Mouse (Mus musculus) kidney, embryonic 16.5 days (tissue): ENCODE data around the gene Acacb. TPM values are rescaled to one million over a fixed set of nuclear protein-coding genes. Genes with fewer than 3 reads are reported as not detected.

Experiments
- ATAC-seq: fragments of 200-750 bp; cut with Nextera tagmentation; 2 replicates; pipeline ENCODE4 v1.8.0; 2017; ENCODE audit warnings: moderate TSS enrichment; ENCODE audit not compliant: low FRiP score, low TSS enrichment
- H3K27ac ChIP-seq: fragments of 300-500 bp; sonication (generic); 2 replicates; pipeline ENCODE4 v1.5.1; 2014; ENCODE audit warnings: low read length
- H3K27me3 ChIP-seq: fragments of 300-500 bp; sonication (generic); 2 replicates; pipeline ENCODE4 v1.6.1; 2014; ENCODE audit warnings: low read length, control low read depth, mixed read lengths; ENCODE audit not compliant: insufficient read depth
- H3K36me3 ChIP-seq: fragments of 300-500 bp; sonication (generic); 2 replicates; pipeline ENCODE4 v1.6.1; 2014; ENCODE audit warnings: low read length, control low read depth, mixed read lengths; ENCODE audit not compliant: insufficient read depth
- H3K4me1 ChIP-seq: fragments of 300-500 bp; sonication (generic); 2 replicates; pipeline ENCODE4 v1.6.1; 2014; ENCODE audit warnings: low read length, control low read depth, mixed read lengths; ENCODE audit not compliant: insufficient read depth
- H3K4me2 ChIP-seq: fragments of 300-500 bp; sonication (generic); replicated peaks from 2 replicates; pipeline ENCODE4 v1.6.1; 2014; ENCODE audit warnings: low read depth, low read length
- H3K4me3 ChIP-seq: fragments of 300-500 bp; sonication (generic); 2 replicates; pipeline ENCODE4 v1.5.1; 2014; ENCODE audit warnings: mild to moderate bottlenecking, low read length
- H3K9ac ChIP-seq: fragments of 300-500 bp; sonication (generic); replicated peaks from 2 replicates; pipeline ENCODE4 v1.6.1; 2014; ENCODE audit warnings: low read length
- H3K9me3 ChIP-seq: fragments of 300-500 bp; sonication (generic); 2 replicates; pipeline ENCODE4 v1.6.1; 2016; ENCODE audit warnings: low read length, control low read depth
- WGBS: fragments of 180-500 bp; shearing (Covaris S2); extraction: QIAGEN DNeasy Blood & Tissue Kit; methylation state at CpG from one replicate; pipeline ENCODE4 v1.1.7; 2014; 5-methylcytosine and 5-hydroxymethylcytosine counted together
- polyA plus RNA-seq: library from polyadenylated mRNA; unstranded; fragments of >200 nt; fragmentation: Nextera tagmentation; extraction: Ambion mirVana; gene quantifications from 2 replicates; pipeline ENCODE4 v1.2.1, GENCODE M21; 2015

The Acacb gene
- polyA plus RNA-seq: 4.7 and 5.7 TPM in 2 replicates

DNA sequence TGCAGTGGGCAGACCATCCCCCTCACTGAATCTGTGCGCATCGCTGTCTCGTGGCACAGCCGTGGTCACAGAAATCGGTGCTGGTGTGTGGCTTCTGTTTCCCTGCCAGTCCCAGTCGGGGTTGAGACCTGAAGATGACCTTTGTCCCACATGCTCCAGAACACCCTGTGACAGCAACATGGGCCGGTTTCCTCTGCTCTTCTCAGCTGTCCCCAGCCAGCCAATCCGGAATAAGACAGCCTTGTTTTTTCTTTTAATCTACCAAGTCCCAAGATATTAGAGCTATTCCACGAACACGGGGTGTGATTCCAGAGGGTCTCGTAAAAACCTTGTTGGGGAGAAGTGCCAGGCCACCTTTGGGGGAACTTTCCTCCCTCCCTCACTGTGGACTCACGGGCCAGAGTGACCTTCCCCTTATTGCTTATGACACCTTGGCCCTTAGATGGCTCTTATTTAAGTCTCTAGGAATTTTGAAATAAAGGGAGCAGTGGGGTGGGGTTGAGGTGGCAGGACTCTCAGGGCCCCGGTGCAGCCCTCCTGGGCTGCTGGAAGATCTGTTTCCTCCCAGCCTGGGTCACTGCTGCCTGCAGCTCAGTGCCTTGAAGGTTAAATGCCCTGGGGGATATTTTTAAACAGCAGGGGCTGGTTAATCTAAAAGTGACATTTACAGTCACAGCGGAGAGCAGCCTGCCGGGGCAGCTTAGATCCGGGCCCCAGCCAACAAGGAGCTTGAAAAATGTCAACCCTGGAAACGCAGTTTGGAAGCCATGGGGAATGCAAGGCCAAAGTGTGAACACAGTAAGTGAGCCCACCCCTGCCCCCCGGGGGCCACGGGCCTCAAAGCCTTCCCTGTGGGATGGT, at the start of gene Acacb:
Gene Acacb (plus strand): TSS at position 508 of the 861 bp plus-strand sequence.
- Histone ChIP-seq H3K27ac (peak within 1 kb of the TSS; percentile 13; the same call in 1 of the 2 replicates), H3K36me3 (no peaks in the 10 kb centered on the region), H3K9me3 (no peaks in the 10 kb centered on the region), H3K4me1 (peaks cover 7% of the 10 kb centered on the region), H3K4me3 (no peak within 1 kb of the TSS), H3K27me3 (no peaks in the 10 kb centered on the region), H3K9ac (0 out of 2 replicates have a peak within 1 kb of the TSS, but pooled peaks have one; percentile 7), H3K4me2 (no peak within 1 kb of the TSS)
- ATAC-seq: 0 out of 2 replicates have a peak, but pooled peaks have one; percentile 7
- WGBS: 37% methylated on average over 19 of the region's 19 CpGs

DNA sequence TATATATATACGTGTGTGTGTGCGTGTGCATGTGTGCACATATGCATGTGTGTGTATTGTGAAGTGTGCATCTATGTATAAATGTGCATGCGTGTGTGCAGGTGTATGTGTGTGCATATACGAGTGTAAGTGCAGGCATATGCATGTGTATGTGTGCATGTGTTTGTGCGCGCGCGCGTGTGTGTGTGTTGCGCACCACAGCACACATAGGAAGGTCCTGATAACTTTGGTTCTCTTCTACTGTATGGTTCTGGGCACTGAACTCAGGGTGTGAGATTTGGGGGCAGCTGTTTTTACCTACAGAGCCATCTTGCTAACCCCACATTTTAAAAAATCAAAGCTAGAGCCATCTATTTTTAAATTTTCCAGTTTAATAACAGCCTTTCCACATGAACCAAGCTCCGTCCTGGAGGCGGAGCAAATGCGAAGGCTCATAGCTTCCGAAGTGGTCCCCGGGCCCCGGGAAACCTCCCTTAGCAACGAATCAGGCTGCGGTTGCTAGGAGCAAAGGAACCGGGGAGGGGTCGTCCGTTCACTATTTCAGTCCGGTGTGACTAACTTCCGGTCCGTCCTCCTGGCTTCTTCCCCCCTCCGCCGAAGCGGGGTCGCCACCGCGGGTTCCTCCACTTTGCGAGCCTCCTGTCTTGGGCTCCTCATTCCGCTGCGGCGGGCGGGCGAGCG, 46.5 kb upstream of the Acacb start:
- H3K9ac ChIP-seq: peak overlapping the region; percentile 90
- ATAC-seq: peak; percentile 92
- H3K4me2 ChIP-seq: peak overlapping the region; percentile 83
- peaks cover 10% of the 10 kb centered on the region for H3K4me1 ChIP-seq
- 7% methylated on average over 37 of the region's 37 CpGs for WGBS
- H3K9me3 ChIP-seq: no peaks in the 10 kb centered on the region
- 0 out of 2 replicates have a peak, but pooled peaks cover 15% of the 10 kb centered on the region for H3K36me3 ChIP-seq
- H3K27me3 ChIP-seq: no peaks in the 10 kb centered on the region
- peak overlapping the region; percentile 49 for H3K27ac ChIP-seq
- H3K4me3 ChIP-seq: peak overlapping the region; percentile 75

DNA sequence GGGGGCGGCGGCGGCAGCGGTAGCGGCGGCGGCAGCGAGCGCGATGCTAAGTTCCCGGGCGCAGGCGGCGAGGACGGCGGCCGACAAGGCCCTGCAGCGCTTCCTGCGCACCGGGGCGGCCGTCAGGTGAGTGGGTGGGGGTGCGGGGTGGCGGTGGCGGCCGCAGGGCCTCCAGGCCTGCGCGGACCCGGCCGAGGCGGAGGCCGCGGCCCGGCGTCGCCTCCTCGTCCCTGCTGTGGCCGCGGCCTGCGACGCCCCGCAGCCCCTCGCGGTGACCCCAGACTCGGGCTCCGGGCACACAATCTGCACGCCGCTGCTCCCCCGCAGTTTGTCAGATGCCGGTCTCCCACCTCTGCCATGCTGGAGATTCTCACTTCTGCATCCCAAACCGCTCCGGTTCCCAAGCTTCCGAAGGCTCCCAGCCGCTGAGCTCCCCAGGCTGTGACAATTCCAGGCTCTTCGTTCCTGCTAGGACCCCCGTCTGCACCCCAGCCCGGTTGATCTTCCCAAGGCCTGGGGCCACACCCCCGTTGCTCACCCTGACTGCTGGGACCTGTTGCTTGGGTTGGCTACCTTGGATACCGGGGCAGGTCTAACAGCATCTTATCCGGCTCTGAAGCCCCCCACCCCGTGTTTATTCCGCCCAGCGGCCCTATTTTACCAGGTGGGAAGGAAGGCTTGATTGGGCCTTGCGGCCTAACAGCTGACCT, 45.8 kb upstream of the Acacb start:
- Histone ChIP-seq H3K9ac (peak overlapping the region; percentile 90), H3K27me3 (no peaks in the 10 kb centered on the region), H3K4me3 (peak overlapping the region; percentile 75), H3K27ac (peak overlapping the region; percentile 49), H3K9me3 (no peaks in the 10 kb centered on the region), H3K36me3 (0 out of 2 replicates have a peak, but pooled peaks cover 15% of the 10 kb centered on the region), H3K4me1 (peaks cover 10% of the 10 kb centered on the region), H3K4me2 (peak overlapping the region; percentile 83)
- 1% methylated on average over 58 of the region's 64 CpGs for WGBS
- peak; percentile 70; the same call in 1 of the 2 replicates for ATAC-seq

DNA sequence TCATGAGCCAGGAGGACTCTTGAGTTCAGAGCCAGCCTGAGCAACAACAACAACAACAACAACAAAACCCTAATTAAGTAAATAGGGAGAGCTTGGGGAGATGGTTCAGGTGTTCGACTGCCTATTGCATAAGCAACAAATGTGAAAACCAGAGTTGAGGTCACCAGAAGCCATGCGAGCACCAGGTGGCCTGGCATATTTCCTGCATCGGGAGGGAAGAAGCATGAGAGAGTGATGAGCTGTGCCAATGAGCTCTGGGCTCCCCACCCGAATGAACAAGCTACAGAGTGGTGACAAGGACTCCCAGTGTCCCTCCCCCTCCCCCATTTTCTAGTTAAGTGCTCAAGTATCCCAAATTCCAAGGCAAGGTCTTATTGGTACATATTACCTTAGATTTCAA, 44.5 kb upstream of the Acacb start:
- H3K27ac ChIP-seq: no peak overlapping the region
- H3K27me3 ChIP-seq: no peaks in the 10 kb centered on the region
- H3K4me1 ChIP-seq: peaks cover 10% of the 10 kb centered on the region
- H3K9me3 ChIP-seq: no peaks in the 10 kb centered on the region
- H3K4me2 ChIP-seq: no peak overlapping the region
- no peak overlapping the region for H3K4me3 ChIP-seq
- ATAC-seq: no peak
- peaks cover 28% of the 10 kb centered on the region for H3K36me3 ChIP-seq
- WGBS: 94% methylated on average over 4 of the region's 4 CpGs
- H3K9ac ChIP-seq: no peak overlapping the region

DNA sequence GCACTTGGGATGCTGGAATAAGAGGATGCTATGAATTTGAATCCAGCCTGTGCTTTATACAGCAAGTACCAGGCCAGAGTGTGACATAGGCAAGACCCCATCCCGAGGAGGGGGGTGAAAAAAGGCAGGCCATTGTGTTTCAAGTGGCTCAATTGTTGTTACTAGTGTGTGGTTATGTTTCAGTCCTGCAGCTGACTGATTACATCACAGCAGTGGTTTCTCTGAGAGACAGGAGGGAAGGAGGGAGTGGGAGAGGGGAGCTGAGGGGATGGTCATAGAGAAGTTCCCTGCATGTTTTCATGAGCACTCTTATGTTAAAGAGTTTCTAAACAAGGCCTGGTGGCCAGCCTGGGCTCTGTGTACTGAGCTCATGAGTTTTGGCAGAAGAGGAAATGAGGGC, 43.5 kb upstream of the Acacb start:
- 81% methylated on average over 1 of the region's 1 CpGs for WGBS
- ATAC-seq: no peak

DNA sequence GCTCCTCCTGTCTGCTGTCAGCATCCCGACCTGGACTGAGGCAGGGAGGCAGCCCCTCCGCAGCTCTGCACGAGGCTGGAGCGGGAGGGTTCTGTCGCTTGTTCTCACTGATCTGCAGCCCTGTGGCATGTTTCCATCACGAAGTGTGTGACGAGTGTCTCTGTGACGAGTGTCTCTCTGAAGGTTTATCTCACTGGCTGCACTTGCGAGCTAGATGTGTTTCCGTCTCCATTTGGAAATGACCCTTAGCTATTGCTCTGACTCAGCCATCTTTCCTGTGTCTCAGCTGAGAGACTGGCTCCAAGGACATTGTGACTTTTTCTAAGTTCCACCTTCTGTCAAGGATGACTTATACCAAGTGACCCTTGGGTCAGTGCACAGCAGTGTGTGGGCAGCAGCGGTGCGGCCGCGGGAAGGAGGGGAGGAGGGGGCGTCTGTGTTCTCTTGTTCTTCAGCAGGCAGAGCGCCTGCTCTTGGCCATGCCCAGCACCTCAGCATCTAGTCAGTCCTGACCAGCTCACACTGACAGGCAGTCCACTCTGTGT, 39.9 kb upstream of the Acacb start:
- no peak overlapping the region for H3K9ac ChIP-seq
- WGBS: 52% methylated on average over 16 of the region's 16 CpGs
- 0 out of 2 replicates have a peak, but pooled peaks have one; percentile 12 for ATAC-seq
- H3K36me3 ChIP-seq: peaks cover 65% of the 10 kb centered on the region
- no peak overlapping the region for H3K27ac ChIP-seq
- H3K4me3 ChIP-seq: no peak overlapping the region
- H3K4me1 ChIP-seq: no peaks in the 10 kb centered on the region
- no peak overlapping the region for H3K4me2 ChIP-seq
- no peaks in the 10 kb centered on the region for H3K9me3 ChIP-seq
- H3K27me3 ChIP-seq: no peaks in the 10 kb centered on the region

More for the DNA sequence above, 43.5 kb upstream of the Acacb start:
- Histone ChIP-seq H3K36me3 (peaks cover 31% of the 10 kb centered on the region), H3K9me3 (no peaks in the 10 kb centered on the region), H3K4me1 (peaks cover 10% of the 10 kb centered on the region), H3K4me2 (no peak overlapping the region), H3K4me3 (no peak overlapping the region), H3K27me3 (no peaks in the 10 kb centered on the region), H3K9ac (no peak overlapping the region), H3K27ac (no peak overlapping the region)

DNA sequence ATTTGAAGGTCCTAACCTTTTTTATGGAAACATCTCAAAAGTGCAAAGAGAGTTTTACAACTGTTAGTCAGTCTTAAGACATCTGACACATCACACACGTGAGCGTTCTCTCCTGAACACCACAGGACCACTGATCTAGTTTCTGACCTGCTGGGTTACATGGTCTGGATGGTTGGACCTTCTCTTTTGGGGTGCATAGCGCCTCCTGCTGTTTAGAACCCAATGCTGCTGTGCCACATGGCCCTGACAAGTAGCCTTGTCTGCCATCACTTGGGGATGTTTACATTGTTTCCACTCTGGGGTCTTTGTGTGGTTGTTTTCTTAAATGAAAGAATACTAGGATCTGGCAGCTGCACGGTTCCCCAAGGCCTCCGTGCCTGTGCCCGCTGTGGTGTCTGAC, 33.0 kb upstream of the Acacb start:
- Histone ChIP-seq H3K27ac (no peak overlapping the region), H3K4me1 (no peaks in the 10 kb centered on the region), H3K9ac (no peak overlapping the region), H3K9me3 (no peaks in the 10 kb centered on the region), H3K4me3 (no peak overlapping the region), H3K27me3 (no peaks in the 10 kb centered on the region), H3K36me3 (peaks cover 75% of the 10 kb centered on the region), H3K4me2 (no peak overlapping the region)
- WGBS: 87% methylated on average over 6 of the region's 6 CpGs
- no peak for ATAC-seq

DNA sequence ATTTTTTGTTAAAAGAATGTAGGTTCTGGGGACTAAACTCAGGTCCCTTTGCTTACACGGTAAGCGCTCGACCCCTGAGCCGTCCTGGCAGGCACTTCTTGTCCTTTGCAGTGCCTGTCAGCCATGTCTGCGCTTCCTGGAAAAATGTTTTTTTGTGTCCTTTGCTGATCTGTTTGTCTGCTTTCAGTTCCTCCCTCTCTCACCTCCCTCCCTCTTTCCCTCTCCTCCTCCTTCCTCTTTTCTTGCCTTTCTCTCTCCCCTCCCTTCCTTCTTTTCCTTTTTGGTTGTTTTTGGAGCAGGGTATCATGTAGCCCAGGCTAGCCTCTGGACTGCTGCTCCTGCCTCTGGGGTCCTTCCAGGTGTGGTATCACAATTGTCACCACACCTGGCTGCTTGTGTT, 31.3 kb upstream of the Acacb start:
- Histone ChIP-seq H3K27me3 (no peaks in the 10 kb centered on the region), H3K4me2 (no peak overlapping the region), H3K27ac (no peak overlapping the region), H3K9ac (no peak overlapping the region), H3K9me3 (no peaks in the 10 kb centered on the region), H3K4me1 (no peaks in the 10 kb centered on the region), H3K36me3 (peaks cover 64% of the 10 kb centered on the region), H3K4me3 (no peak overlapping the region)
- no peak for ATAC-seq
- 72% methylated on average over 5 of the region's 5 CpGs for WGBS

DNA sequence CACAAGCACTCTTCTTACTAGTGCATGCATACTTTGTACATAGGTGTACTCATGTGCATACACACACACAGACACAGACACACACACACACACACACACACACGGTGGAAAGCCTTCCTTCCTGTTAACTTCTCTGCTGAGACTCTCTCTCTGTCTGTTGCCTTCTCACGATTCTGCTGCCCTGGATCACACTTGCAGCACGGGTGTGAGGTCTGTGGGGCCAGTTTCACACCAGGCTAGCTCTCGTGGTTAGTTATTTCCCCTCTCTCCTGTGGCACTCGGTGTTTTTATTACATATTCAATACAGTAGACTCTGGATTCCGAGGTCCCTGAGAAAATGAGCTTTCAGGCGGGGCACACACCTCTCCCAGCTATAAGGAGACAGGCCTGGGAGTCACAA, 29.7 kb upstream of the Acacb start:
- no peak for ATAC-seq
- Histone ChIP-seq H3K9me3 (no peaks in the 10 kb centered on the region), H3K4me2 (no peak overlapping the region), H3K9ac (no peak overlapping the region), H3K36me3 (peaks cover 66% of the 10 kb centered on the region), H3K4me3 (no peak overlapping the region), H3K4me1 (no peaks in the 10 kb centered on the region), H3K27me3 (no peaks in the 10 kb centered on the region), H3K27ac (no peak overlapping the region)
- 85% methylated on average over 7 of the region's 7 CpGs for WGBS
